Mouse (Mus musculus) cerebellum, postnatal 25 days (tissue): ENCODE results near the gene Gimap4.
"Not testable (repeated sequence)": the region's sequence is repeated elsewhere in the genome, so short reads cannot be mapped to it uniquely, and the experiment has no call there.

Experiments
- DNase-seq, 2 experiments: peaks; one replicate each; pipeline ENCODE4 v3.0.0; 2021; ENCODE audit warnings: mixed read lengths in 2 of 2

Gene Gimap4

GRCm38 (mm10) chr6:48675931-48676859 lies 8.2 kb upstream of the Gimap4 start, which contains the start of gene Gimap9:
Gimap9 (plus strand) TSS chr6:48676129.
- no peak for DNase-seq

- no peak for DNase-seq
These were observed 7.4 kb upstream of the Gimap4 start for GRCm38 (mm10) chr6:48676860-48677415.

GRCm38 (mm10) chr6:48677492-48678345 lies 6.6 kb upstream of the Gimap4 start:
- no peak for DNase-seq

DNA sequence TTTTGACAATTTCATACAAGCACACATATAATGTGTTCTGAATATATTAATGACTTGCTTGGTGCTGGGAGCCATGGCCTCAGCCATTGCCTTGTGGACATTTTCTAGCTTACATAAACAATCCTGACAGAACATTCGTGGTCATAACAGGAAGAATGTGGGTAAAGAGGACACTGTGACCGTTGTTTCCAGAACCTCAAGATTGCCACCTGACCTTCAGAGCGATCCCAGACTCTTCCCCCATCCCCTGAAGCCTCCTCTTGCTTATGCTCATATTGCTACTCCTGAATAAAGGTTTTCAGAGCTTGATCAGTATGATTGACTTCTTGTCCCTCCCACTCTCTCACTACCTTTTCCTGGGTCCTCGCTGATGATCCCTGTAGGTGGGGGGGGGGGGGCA lies 6.0 kb upstream of the Gimap4 start:
- no peak for DNase-seq

DNA sequence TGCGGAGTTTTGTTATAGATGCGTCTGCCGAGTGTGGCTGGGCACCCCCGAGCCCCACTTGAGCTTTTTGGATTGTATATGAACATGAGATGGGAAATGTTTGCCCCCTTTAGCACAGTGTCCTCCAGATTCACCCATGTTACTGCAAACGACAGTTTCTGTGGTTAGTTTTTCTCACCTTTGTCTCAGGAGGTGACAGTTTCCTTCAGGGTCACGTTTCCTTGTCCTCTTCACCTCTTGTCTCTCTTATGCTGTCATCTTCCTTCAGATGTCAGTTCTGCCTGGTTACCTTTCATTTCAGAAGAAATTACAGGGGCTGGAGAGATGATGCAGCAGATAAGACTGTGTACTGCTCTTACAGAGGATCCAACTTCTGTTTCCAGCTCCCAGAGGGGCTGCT lies 4.6 kb upstream of the Gimap4 start:
- DNase-seq, result no peak

DNA sequence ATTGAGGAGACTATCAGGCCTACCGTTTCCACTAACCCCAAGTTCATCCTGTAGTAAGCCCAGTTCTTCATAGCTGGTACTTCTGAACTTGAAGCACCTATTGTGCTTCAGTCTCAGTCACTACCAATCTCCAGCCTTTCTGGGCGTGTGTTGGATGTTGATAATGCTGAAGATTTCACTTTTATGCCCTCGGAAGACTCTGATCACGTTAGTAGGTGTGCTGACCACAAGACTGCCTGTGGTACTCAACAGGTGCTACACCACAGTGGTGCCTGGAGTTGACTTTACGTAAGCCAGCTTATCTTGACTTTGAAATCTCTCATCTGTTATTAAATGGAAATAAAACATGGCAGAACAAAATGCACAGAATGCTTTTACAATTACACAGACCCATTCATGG lies 3.9 kb upstream of the Gimap4 start:
- DNase-seq, result no peak

GRCm38 (mm10) chr6:48681472-48682090 lies 2.8 kb upstream of the Gimap4 start:
- no peak for DNase-seq

DNA sequence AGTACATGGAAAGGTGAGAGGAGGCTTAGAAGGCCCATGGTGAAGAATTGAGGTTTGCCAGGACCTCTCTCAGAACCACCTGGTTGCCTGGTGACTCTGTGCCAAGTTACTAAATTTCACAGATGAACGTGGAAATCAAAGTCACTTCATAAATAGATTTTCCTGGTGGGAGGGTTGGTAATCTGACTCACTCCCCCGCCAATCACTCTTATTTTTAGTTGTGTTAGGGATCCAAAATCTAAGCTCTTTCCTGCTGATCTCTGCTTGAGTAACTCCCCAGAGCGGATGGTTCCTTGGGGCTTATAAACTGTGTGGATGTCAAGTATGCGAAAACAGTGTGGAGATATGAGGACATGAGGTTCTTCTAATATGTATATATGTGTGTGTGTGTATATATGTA lies 2.1 kb upstream of the Gimap4 start:
- peak in 1 of 2 experiments; percentile 7 for DNase-seq

- not testable (repeated sequence) for DNase-seq
These were observed 1.0 kb upstream of the Gimap4 start for GRCm38 (mm10) chr6:48683263-48683821.

- DNase-seq, result no peak
These were observed 457 bp downstream of the Gimap4 start for GRCm38 (mm10) chr6:48684806-48685205.

- DNase-seq, result no peak
These were observed 902 bp downstream of the Gimap4 start for GRCm38 (mm10) chr6:48685251-48685650.

GRCm38 (mm10) chr6:48685694-48686665 lies 1.6 kb downstream of the Gimap4 start:
- no peak for DNase-seq

DNA sequence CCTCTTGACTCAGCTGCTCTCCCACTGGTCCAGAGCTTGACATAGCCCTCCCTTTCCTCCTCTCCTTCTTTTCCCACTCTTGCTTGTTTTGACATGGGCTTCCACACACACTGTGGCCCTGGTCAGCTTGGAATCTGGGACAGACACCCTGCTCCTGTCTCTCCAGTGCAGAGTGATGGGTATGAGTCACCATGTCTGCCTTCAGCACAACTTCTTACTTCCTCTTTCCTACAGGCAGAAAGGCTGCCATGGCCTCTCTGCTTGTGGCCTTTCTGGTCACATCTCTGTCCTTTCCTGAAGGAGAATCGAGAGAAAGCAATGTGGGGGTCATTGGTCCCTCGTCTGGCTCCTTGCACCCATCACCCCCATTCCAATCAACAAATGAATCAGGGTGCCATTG lies 2.7 kb downstream of the Gimap4 start:
- no peak for DNase-seq

DNA sequence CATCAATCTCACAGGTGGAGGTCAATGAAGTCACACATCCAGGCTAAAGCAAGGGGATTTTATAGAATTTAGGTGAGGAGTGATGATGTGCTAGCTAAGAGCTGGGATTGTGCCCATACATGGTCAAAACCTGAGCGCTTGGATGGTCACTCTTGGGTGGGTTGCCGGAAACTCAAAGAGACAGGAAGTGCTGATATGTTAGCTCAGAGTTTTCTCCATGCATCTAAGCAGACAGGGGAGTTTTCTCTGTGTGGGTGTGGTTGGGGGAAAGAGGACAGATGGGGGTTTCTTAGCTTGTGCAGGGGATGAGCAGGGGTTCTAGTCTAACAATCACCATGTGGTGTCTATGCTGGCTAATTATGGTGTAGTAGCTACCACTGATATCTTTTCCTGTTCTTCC lies 5.0 kb downstream of the Gimap4 start:
- no peak for DNase-seq

DNA sequence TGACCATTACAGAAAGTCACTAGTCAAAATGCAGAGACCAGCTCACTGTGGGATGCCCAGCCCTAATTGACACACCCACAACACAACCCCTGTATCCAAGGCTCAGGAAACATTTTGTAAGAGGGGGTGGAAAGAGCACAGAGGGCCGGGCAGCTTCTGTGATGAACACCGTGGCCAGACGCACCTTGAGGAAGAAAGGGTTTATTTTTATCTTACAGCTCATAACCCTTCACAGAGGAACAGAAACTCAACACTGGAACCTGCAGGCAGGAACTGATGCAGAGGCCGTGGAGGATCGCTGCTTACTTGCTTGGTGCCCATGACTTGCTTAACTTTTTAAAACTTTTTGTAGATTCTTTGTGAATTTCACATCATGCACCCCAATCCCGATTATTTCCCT lies 8.6 kb downstream of the Gimap4 start:
- DNase-seq, result no peak

DNA sequence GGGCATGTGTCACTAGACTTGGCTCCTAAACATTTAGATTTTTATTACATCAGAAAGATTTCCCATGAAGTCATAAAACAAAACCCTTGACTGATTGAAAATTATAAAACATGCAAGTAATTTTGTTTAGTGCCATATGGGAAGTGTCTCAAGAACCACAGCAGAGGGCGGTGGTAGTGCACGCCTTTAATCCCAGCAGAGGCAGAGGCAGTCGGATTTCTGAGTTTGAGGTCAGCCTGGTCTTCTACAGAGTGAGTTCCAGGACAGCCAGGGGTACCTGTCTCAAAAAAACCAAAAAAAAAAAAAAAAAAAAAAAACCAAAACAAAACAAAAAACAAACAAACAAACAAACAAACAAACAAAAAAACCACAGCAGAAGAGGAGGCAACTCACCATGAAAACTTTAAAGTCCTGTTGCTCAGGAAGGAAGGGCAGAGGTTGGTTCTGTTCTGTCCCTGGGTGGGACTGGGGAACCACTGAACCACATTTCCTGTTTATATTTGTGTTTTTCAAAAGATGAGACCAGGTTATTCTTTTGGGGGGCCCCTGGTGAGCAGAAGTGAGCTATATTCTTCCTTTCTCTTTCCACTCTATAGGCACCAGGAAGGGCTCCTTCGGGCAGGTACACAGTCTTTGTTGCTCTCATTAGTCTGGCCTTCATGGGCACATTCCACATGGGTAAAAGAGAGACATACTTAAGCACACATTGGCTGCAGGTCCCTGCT lies 12.6 kb downstream of the Gimap4 start:
- DNase-seq, result no peak

DNA sequence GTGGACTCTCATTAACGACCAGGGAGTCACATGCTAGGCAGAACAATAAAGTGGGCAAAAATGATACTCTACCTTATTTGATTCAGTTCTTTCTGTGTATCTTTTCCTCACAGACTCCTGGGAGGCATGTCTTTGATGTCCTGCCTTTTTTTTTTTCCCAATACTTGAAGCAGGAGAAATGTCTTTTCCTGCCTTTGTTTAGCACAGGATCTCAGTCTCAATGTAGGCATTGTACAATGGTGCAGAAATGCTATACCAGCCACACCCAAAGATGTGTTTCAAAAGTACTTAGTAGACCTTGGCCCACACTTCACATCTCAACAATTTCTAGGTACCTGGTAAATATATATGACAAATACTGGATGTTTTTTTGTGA lies 13.2 kb downstream of the Gimap4 start:
- DNase-seq, result no peak

DNA sequence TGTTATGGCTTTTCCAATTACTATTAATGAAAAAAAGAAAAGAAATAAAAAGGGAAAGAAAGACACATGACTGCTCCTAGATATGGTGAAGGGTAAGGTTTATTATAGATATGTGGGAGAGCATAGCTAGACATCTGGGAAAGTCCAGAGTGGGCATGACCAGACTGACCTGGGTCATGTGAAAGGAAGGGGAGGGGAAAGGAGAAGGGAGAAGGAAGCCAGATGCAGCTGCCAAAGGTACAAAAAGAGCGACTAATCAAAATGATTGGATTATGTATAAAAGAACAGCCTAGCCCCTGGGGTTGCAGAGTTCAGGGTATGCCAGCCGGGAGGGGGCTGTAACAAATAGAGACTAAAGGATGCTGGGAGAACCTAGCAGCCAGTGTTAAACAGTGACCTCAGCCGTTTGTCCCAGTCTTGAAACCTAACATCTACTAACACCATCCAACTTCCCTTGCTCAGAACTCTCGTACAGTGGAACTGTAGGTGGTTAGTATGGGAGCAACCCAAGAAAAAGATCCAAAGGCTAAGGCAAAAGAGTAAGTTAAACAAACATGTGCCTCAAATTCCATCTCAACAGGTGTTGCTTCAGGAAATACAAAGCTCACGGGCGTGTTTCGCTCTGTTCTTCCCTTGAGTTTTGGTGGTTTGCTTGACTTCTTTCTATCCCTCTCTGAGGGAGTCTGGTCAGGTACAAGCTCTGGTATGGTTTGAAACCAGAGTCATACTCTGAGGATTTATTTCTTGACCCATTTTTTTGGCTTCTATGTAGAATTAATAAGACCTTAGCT lies 13.9 kb downstream of the Gimap4 start:
- no peak for DNase-seq

DNA sequence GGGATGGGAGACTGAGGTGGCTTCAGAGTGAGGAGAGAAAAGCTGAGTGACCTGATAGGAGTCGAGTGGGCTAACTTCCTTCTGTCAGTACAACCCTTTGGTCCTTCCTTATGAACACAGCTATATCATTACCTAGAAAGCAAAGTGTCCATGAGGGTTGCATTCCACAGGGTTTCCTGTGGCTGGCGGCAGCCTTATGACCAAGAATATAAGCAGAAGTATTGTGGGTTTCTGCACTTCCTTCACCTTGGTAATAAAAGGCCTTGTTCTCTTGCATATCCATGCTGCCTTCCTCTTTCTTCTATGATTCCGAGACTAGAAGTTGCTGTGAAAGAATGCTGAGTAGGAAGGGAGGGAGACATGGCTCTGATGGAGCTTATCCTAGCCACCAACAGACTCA lies 14.5 kb downstream of the Gimap4 start:
- DNase-seq, result no peak
